Mouse (Mus musculus) erythroblast, embryonic 14.5 days (primary cell): ENCODE data around the gene Esr1. TPM values are rescaled to one million over a fixed set of nuclear protein-coding genes. Genes with fewer than 3 reads are reported as not detected.
"Not testable (repeated sequence)": the region's sequence is repeated elsewhere in the genome, so short reads cannot be mapped to it uniquely, and the experiment has no call there.

Source experiments
- H3K27me3 ChIP-seq: 2 replicates; pipeline ENCODE4 v1.6.1; 2012; ENCODE audit warnings: inconsistent platforms; ENCODE audit not compliant: control insufficient read depth
- H3K36me3 ChIP-seq: 2 replicates; pipeline ENCODE4 v1.6.1; 2012; ENCODE audit warnings: mild to moderate bottlenecking, inconsistent platforms; ENCODE audit not compliant: control insufficient read depth
- H3K4me1 ChIP-seq: 2 replicates; pipeline ENCODE4 v1.6.1; 2012; ENCODE audit warnings: inconsistent platforms; ENCODE audit not compliant: control insufficient read depth
- H3K4me3 ChIP-seq: replicated peaks from 2 replicates; pipeline ENCODE3; 2012; ENCODE audit warnings: moderate library complexity, mild to moderate bottlenecking, inconsistent platforms
- H3K9me3 ChIP-seq: 2 replicates; pipeline ENCODE4 v1.6.1; 2012; ENCODE audit warnings: low read length, inconsistent platforms, mixed read lengths; ENCODE audit not compliant: control insufficient read depth
- GATA1 ChIP-seq: IDR thresholded peaks from 2 replicates; pipeline ENCODE4 v1.6.1; 2012; ENCODE audit warnings: low read length, inconsistent platforms, mixed read lengths
- TAL1 ChIP-seq: IDR thresholded peaks from 3 replicates; pipeline ENCODE4 v1.6.1; 2012; ENCODE audit warnings: low read length, inconsistent platforms, mixed read lengths
- polyA plus RNA-seq: library from polyadenylated mRNA; stranded (reverse); fragments of >175 nt; gene quantifications from 2 replicates; pipeline ENCODE4 v1.2.3, GENCODE M21; 2012

The Esr1 gene
- polyA plus RNA-seq, 1 experiment, result 0.01 TPM

GRCm38 (mm10) chr10:4670053-4670452 is 58.7 kb downstream of the Esr1 start:
- Histone ChIP-seq H3K36me3 (no peaks in the 10 kb centered on the region), H3K4me1 (no peaks in the 10 kb centered on the region), H3K27me3 (no peaks in the 10 kb centered on the region), H3K4me3 (no peak overlapping the region), H3K9me3 (no peaks in the 10 kb centered on the region)
- TF ChIP-seq GATA1, result no peak
- no peak for TF ChIP-seq TAL1

GRCm38 (mm10) chr10:4671876-4672275 is 60.5 kb downstream of the Esr1 start:
- Histone ChIP-seq H3K27me3 (no peaks in the 10 kb centered on the region), H3K36me3 (no peaks in the 10 kb centered on the region), H3K4me1 (no peaks in the 10 kb centered on the region), H3K9me3 (no peaks in the 10 kb centered on the region), H3K4me3 (no peak overlapping the region)
- TF ChIP-seq GATA1 (no peak), TAL1 (no peak)

- Histone ChIP-seq H3K9me3 (no peaks in the 10 kb centered on the region), H3K4me3 (no peak overlapping the region), H3K4me1 (no peaks in the 10 kb centered on the region), H3K27me3 (no peaks in the 10 kb centered on the region), H3K36me3 (no peaks in the 10 kb centered on the region)
- TF ChIP-seq GATA1 (no peak), TAL1 (no peak)
Measured at GRCm38 (mm10) chr10:4673311-4673816, 62.0 kb downstream of the Esr1 start.

GRCm38 (mm10) chr10:4674983-4675592 is 63.7 kb downstream of the Esr1 start:
- H3K4me3 ChIP-seq, H3K9me3 ChIP-seq, H3K36me3 ChIP-seq, H3K27me3 ChIP-seq, H3K4me1 ChIP-seq: not testable (repeated sequence)

GRCm38 (mm10) chr10:4683106-4683505 is 71.7 kb downstream of the Esr1 start:
- no peaks in the 10 kb centered on the region for H3K27me3 ChIP-seq
- no peaks in the 10 kb centered on the region for H3K9me3 ChIP-seq
- no peak overlapping the region for H3K4me3 ChIP-seq
- H3K4me1 ChIP-seq, result no peaks in the 10 kb centered on the region
- TF ChIP-seq TAL1 (no peak), GATA1 (no peak)
- H3K36me3 ChIP-seq, result no peaks in the 10 kb centered on the region

- no peak for TF ChIP-seq GATA1
- TF ChIP-seq TAL1, result no peak
- no peaks in the 10 kb centered on the region for H3K27me3 ChIP-seq
- H3K9me3 ChIP-seq, result no peaks in the 10 kb centered on the region
- H3K4me3 ChIP-seq, result no peak overlapping the region
- H3K36me3 ChIP-seq, result no peaks in the 10 kb centered on the region
- H3K4me1 ChIP-seq, result no peaks in the 10 kb centered on the region
Measured at GRCm38 (mm10) chr10:4683711-4684265, 72.4 kb downstream of the Esr1 start.

DNA sequence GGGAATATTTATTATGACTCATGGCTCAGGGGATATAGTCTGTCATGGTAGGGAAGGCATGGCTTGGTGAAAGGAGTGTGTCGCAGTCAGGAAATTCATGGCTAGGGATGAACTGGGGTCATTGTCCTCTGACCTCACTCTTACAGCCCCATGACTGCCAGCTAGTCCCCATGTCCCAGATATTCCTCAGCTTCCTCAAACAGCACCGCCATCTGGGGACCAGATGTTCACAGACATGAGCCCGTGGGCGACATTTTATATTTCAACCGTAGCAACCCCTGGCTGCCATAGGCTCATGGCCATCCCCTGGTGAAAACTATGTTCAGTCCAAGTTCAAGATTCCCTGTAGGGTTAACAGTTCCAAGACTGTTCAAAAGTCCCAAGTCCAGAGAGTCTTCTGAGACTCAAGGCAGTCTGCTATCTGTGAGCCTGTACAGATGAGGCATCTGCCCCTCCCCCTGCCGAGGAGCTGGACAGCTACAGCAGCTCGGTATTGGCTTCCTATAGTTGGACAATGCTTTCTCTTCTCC is 83.0 kb downstream of the Esr1 start:
- TF ChIP-seq GATA1 (no peak), TAL1 (no peak)
- H3K27me3 ChIP-seq, result no peaks in the 10 kb centered on the region
- no peak overlapping the region for H3K4me3 ChIP-seq
- H3K36me3 ChIP-seq, result no peaks in the 10 kb centered on the region
- H3K9me3 ChIP-seq, result no peaks in the 10 kb centered on the region
- H3K4me1 ChIP-seq, result no peaks in the 10 kb centered on the region

GRCm38 (mm10) chr10:4709915-4710314 is 98.5 kb downstream of the Esr1 start:
- Histone ChIP-seq H3K4me1 (no peaks in the 10 kb centered on the region), H3K27me3 (peaks cover 42% of the 10 kb centered on the region), H3K9me3 (no peaks in the 10 kb centered on the region), H3K36me3 (no peaks in the 10 kb centered on the region), H3K4me3 (no peak overlapping the region)
- TF ChIP-seq GATA1 (no peak), TAL1 (no peak)

DNA sequence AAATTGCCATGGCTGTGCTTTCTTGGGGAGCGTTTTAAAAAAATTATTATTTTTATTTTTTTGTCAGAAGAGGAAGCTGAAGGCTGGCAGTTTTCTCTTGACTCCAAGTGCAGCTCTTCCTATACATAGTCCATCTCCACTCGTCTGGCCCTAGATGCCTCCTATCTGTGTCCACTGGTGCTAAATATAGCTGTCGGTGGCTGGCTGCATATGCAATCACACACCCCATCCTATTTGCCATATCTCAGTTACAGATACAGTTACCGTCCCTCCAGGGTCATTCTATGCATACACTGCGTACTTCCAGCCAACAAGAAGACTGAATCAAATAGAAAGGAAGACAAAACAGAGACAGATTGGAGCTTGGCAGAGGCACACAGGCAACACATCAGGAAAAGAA is 100.0 kb downstream of the Esr1 start:
- TF ChIP-seq TAL1, result no peak
- TF ChIP-seq GATA1, result no peak
- no peaks in the 10 kb centered on the region for H3K4me1 ChIP-seq
- peaks cover 42% of the 10 kb centered on the region for H3K27me3 ChIP-seq
- no peaks in the 10 kb centered on the region for H3K36me3 ChIP-seq
- no peak overlapping the region for H3K4me3 ChIP-seq
- H3K9me3 ChIP-seq, result no peaks in the 10 kb centered on the region
